Mouse (Mus musculus): ENCODE data around the gene Fancg.

DNA sequence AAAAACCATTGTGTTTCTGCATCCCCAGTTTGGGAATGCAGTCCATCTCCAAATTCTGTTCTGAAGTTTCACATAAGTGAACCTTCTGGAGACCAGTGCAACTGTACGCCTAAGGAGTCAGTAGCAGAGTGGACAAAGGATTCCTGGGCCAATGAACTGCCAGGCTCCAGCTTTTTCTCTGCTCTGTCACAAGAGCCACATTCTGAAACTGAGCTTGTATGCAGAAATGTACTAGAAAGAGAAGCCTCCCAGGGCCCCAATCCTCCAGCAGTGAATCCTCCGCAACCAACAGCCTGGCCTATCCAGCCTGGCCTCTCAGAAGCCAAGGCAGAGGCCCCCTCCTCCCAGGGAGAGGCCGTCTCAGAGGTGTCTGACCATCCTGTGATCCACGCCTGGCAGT, 37.4 kb downstream of the Fancg start:
- TF ChIP-seq POLR2A (IDR thresholded peaks at IDR 0.05; ENCODE audit: insufficient read length, low read depth) (no peak), MYOD1 (IDR thresholded peaks at IDR 0.05; ENCODE audit: control insufficient read depth in 1 of 3, insufficient read length in 2 of 3, low read depth in 2 of 3) (no peak), POLR2AphosphoS2 (IDR thresholded peaks at IDR 0.05; ENCODE audit: insufficient read length, low read depth) (no peak), USF1 (IDR thresholded peaks at IDR 0.05; ENCODE audit: low read depth) (no peak)

Measured in myocyte (in vitro differentiated cells).